Mouse (Mus musculus) midbrain, embryonic 14.5 days (tissue): Measurements from ENCODE around the gene Snx29. TPM values are rescaled to one million over a fixed set of nuclear protein-coding genes. Genes with fewer than 3 reads are reported as not detected.

Experiments
- ATAC-seq: fragments of 200-750 bp; cut with Nextera tagmentation; 2 replicates; pipeline ENCODE4 v1.8.0; 2017; ENCODE audit warnings: moderate number of reproducible peaks, moderate library complexity; ENCODE audit not compliant: low FRiP score, low TSS enrichment
- DNase-seq: peaks from one replicate; pipeline ENCODE4 v3.0.0-alpha.2; 2015
- H3K27ac ChIP-seq: fragments of 300-500 bp; sonication (generic); replicated peaks from 2 replicates; pipeline ENCODE4 v1.5.1; 2014; ENCODE audit warnings: mild to moderate bottlenecking, low read depth, low read length, moderate library complexity
- H3K27me3 ChIP-seq: fragments of 300-500 bp; sonication (generic); 2 replicates; pipeline ENCODE4 v1.6.1; 2014; ENCODE audit warnings: low read length, control low read depth, mixed read lengths; ENCODE audit not compliant: control insufficient read depth, insufficient read depth
- H3K36me3 ChIP-seq: fragments of 300-500 bp; sonication (generic); 2 replicates; pipeline ENCODE4 v1.6.1; 2014; ENCODE audit warnings: low read length, control low read depth; ENCODE audit not compliant: control insufficient read depth, insufficient read depth
- H3K4me1 ChIP-seq: fragments of 300-500 bp; sonication (generic); 2 replicates; pipeline ENCODE4 v1.6.1; 2014; ENCODE audit warnings: mild to moderate bottlenecking, antibody characterized with exemption, low read length, control low read depth; ENCODE audit not compliant: control insufficient read depth, insufficient read depth
- H3K4me2 ChIP-seq: fragments of 300-500 bp; sonication (generic); 2 replicates; pipeline ENCODE4 v1.6.1; 2014; ENCODE audit warnings: mild to moderate bottlenecking, low read length, moderate library complexity
- H3K4me3 ChIP-seq: fragments of 300-500 bp; sonication (generic); replicated peaks from 2 replicates; pipeline ENCODE4 v1.5.1; 2014; ENCODE audit warnings: low read depth, low read length
- H3K9ac ChIP-seq: fragments of 300-500 bp; sonication (generic); replicated peaks from 2 replicates; pipeline ENCODE4 v1.6.1; 2014; ENCODE audit warnings: mild to moderate bottlenecking, low read length, moderate library complexity
- H3K9me3 ChIP-seq: fragments of 300-500 bp; sonication (generic); 2 replicates; pipeline ENCODE4 v1.6.1; 2016; ENCODE audit warnings: low read length, control low read depth, mixed read lengths; ENCODE audit not compliant: control insufficient read depth
- WGBS: fragments of 180-500 bp; shearing (Covaris S2); extraction: QIAGEN DNeasy Blood & Tissue Kit; methylation state at CpG from one replicate; pipeline ENCODE4 v1.1.7; 2014; 5-methylcytosine and 5-hydroxymethylcytosine counted together
- polyA plus RNA-seq: library from polyadenylated mRNA; unstranded; fragments of >200 nt; fragmentation: Nextera tagmentation; extraction: Ambion mirVana; gene quantifications from 2 replicates; pipeline ENCODE4 v1.2.1, GENCODE M21; 2014

Snx29 gene
- polyA plus RNA-seq, 1 experiment from 2014 or later, result 16.1 TPM

DNA sequence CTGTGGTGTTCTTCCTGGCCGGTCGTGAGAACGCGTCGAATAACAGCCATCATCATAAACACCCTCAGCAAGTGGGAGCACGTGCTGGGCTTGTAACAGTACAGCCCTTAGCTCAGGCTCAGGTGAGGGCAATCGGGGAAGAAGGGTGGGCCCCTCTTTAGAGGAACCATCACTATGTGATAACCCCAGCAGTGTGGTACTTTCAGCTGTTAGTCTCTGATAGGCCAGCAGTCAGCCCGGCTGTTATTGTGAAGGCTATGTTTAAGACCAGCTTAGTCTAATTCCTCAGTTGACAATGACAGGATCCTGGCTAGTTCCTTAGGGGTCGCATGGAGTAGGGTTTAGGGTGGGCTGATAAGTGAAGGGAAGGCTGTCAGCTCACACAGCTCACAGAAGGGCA, 362.6 kb downstream of the Snx29 start:
- Histone ChIP-seq H3K4me3 (no peak overlapping the region), H3K9ac (no peak overlapping the region), H3K9me3 (no peaks in the 10 kb centered on the region), H3K4me2 (no peak overlapping the region), H3K4me1 (no peaks in the 10 kb centered on the region), H3K27me3 (no peaks in the 10 kb centered on the region), H3K27ac (no peak overlapping the region), H3K36me3 (no peaks in the 10 kb centered on the region)
- 90% methylated on average over 9 of the region's 9 CpGs for WGBS
- no peak for DNase-seq
- no peak for ATAC-seq

DNA sequence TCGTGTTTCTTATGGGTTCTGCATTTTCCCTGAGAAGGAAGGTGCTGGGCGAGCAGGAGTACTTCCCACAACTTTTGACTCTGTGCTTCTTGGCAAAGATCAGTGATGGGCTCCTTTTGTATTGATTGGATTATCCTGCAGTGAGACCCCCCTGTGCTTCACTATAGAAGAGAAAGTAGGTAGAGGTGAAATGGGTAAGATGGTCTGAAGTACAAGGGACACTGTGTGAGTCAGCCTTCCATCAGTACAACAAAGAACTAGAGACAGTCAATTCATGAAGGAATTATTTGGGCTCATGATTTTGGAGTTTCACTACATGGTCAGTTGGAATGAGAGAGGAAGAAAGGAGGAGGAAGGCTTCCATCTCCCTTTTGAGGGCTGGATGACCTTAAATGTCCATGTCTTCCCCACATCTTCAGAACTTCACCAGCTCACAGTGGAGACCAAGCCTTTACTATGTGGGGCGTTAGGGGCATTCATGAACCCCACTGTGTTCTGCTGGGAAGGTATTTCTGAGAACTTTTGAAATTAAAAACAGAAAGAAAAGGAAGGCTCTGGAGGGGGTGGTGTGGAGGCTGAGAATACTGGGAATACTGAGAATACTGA, 363.1 kb downstream of the Snx29 start:
- H3K27me3 ChIP-seq, result no peaks in the 10 kb centered on the region
- no peaks in the 10 kb centered on the region for H3K4me1 ChIP-seq
- no peak overlapping the region for H3K4me3 ChIP-seq
- no peaks in the 10 kb centered on the region for H3K36me3 ChIP-seq
- no peak overlapping the region for H3K27ac ChIP-seq
- DNase-seq (no peak), ATAC-seq (no peak)
- 81% methylated on average over 3 of the region's 3 CpGs for WGBS
- no peaks in the 10 kb centered on the region for H3K9me3 ChIP-seq
- no peak overlapping the region for H3K4me2 ChIP-seq
- H3K9ac ChIP-seq, result no peak overlapping the region

DNA sequence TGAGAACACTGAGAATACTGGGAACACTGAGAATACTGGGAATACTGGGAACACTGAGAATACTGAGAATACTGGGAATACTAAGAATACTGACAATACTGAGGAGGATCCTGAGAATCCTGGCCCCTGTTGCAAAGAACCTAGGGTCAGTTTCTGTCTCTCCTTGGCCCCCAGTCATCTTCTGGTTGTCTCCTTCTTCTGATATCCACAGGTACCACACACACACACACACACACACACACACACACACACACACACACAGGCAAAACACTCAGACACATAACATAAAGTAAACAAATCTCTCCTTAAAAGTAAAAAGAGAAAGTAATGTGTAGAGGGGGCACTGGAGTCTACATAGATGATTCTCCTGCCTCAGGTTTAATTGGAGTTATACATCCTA, 365.1 kb downstream of the Snx29 start:
- Histone ChIP-seq H3K27ac (no peak overlapping the region), H3K36me3 (no peaks in the 10 kb centered on the region), H3K4me3 (no peak overlapping the region), H3K4me1 (no peaks in the 10 kb centered on the region), H3K9me3 (no peaks in the 10 kb centered on the region), H3K27me3 (no peaks in the 10 kb centered on the region), H3K4me2 (no peak overlapping the region), H3K9ac (no peak overlapping the region)
- DNase-seq (no peak), ATAC-seq (no peak)

DNA sequence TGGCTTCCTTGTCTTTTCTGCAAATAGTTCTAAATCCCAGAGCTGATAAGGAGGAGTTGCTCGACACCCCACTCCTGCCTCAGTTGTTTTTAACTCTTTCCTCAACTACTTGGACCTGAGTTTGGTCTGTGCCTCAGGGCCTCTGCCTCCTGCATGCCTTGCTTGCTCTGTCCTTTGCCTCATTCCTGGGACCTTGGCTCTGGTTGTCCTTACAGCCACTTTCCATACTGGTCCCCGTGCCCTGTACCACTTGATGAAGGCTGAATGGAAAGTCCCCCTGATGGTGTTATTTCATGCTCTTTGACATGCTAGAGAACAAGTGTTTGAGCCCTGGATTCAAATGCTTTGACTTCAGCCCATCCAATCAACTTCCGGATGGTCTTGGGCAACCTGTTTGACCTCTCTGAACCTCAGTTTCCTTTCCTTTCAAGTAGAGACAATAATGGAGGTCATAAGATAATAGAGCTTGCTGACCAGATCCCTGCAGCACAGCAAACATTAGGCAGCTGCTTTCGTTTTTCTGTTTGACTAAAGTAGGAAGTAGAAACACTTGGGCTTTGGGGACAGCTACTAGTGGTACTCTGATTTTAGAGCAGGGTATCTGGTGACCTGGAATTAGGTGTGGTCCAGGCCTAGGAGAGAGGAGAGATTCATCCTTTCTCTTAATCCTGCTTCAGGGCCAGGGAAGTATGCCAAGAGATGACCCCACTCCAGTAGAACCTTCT, 365.7 kb downstream of the Snx29 start:
- Histone ChIP-seq H3K36me3 (no peaks in the 10 kb centered on the region), H3K4me1 (no peaks in the 10 kb centered on the region)
- 79% methylated on average over 4 of the region's 4 CpGs for WGBS

DNA sequence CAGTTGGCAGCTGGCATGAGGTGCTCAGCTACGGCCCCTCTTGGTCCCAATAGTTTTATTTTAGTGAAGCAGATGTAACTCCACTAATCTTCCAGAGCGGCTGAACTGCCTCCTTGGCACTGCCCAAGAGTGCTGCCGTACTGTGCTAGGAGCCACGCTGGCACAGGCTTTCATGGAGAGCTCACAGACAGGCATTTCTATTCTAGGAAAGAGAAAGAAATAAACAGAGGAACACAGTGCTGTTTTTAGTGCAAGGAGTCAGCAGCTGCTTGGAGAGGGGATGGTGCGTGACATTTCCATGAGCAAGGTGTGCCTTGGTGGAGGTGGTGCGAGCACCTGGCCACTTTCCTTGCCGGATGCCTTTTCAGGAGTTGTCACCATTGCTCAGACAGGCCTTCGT, 367.4 kb downstream of the Snx29 start:
- no peaks in the 10 kb centered on the region for H3K4me1 ChIP-seq
- H3K27me3 ChIP-seq, result no peaks in the 10 kb centered on the region
- WGBS, result 89% methylated on average over 8 of the region's 8 CpGs
- H3K4me2 ChIP-seq, result no peak overlapping the region
- H3K36me3 ChIP-seq, result no peaks in the 10 kb centered on the region
- H3K27ac ChIP-seq, result no peak overlapping the region
- no peak overlapping the region for H3K4me3 ChIP-seq
- no peak for DNase-seq
- H3K9ac ChIP-seq, result no peak overlapping the region
- no peak for ATAC-seq
- no peaks in the 10 kb centered on the region for H3K9me3 ChIP-seq

More for the DNA sequence above, 365.7 kb downstream of the Snx29 start:
- Histone ChIP-seq H3K27me3 (no peaks in the 10 kb centered on the region), H3K4me3 (no peak overlapping the region), H3K9me3 (no peaks in the 10 kb centered on the region), H3K9ac (no peak overlapping the region), H3K27ac (no peak overlapping the region), H3K4me2 (no peak overlapping the region)
- DNase-seq, result no peak
- no peak for ATAC-seq

DNA sequence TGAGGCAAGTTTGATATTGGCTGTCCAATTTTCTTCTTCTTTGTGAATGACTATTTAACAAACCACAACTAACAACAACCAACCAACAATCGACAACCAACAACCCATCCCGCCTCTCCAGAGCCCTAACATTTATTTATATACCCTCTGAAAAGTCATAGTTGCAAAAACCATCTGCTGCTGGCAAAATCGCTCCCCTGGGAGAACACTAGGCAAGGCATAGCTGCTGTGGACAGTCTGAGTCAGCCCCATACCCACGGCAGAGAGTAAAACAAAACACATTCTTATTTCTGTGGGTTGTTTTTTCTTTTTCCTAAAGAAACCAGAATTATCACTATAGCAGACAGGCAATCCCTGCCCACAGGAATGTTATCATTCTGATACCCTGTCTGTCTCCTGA, 368.0 kb downstream of the Snx29 start:
- no peaks in the 10 kb centered on the region for H3K27me3 ChIP-seq
- H3K9ac ChIP-seq, result no peak overlapping the region
- H3K4me2 ChIP-seq, result no peak overlapping the region
- 77% methylated on average over 4 of the region's 4 CpGs for WGBS
- DNase-seq (no peak), ATAC-seq (no peak)
- no peaks in the 10 kb centered on the region for H3K4me1 ChIP-seq
- no peak overlapping the region for H3K4me3 ChIP-seq
- H3K27ac ChIP-seq, result no peak overlapping the region
- H3K36me3 ChIP-seq, result no peaks in the 10 kb centered on the region
- H3K9me3 ChIP-seq, result no peaks in the 10 kb centered on the region

DNA sequence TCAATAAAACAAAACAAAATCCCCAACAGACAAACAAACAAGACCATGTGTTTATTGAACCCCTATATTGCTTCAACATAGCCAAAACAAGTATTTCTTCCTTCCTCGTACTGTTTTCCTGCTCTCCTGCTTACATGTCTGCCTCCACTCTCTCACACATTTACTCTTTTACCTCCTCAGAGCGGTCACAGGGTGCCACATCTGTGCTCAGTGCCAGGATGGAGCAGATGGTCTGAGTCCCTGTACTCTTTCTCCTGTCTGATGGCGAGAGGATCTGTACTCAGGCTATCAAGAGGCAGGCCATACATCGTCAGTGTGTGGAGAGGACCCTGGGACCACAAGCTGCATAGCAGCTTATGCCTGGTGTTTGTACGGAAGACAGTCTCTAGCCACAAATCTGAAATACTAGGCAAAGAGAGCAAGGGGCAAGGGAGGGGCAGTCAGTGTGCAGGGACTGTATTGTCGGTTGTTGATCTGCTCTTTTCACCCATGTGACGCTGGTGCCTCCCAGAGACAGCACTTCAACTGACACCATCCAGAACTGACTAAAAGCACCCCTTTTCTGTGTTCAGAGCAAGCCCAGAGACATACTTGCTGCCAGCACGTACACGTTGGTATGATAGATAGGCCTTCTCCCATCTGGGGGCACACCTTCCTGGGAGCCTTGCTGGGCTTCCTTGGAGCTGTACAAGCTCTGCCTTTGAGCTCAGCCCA, 368.9 kb downstream of the Snx29 start:
- ATAC-seq, result 0 out of 2 replicates have a peak, but pooled peaks have one; percentile 27
- WGBS, result 68% methylated on average over 9 of the region's 9 CpGs

DNA sequence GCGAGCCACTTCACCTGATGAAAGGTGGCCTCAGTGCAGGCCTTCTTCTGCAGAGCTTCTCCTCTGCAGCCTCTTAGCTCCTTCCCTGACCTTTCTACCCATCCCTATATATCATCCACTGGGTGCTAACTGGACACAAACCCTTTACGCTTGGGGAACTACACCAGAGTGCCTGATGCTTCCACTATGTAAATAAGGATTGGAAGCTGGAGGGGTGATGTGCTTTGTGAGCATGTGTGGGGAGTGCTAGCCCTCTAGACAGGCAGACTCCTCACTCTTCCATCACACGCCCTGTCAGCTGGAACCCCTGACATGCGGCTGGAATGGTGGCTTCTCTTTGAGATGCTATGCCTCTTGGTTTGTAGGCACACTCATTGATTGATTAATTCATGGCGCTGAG, 370.0 kb downstream of the Snx29 start:
- no peak overlapping the region for H3K4me2 ChIP-seq
- H3K27ac ChIP-seq, result no peak overlapping the region
- H3K4me1 ChIP-seq, result no peaks in the 10 kb centered on the region
- no peaks in the 10 kb centered on the region for H3K27me3 ChIP-seq
- no peaks in the 10 kb centered on the region for H3K36me3 ChIP-seq
- no peaks in the 10 kb centered on the region for H3K9me3 ChIP-seq
- WGBS, result 74% methylated on average over 5 of the region's 5 CpGs
- no peak for ATAC-seq
- no peak overlapping the region for H3K9ac ChIP-seq
- H3K4me3 ChIP-seq, result no peak overlapping the region
- DNase-seq, result no peak

More for the DNA sequence above, 368.9 kb downstream of the Snx29 start:
- no peak overlapping the region for H3K27ac ChIP-seq
- no peaks in the 10 kb centered on the region for H3K9me3 ChIP-seq
- DNase-seq, result no peak
- no peaks in the 10 kb centered on the region for H3K4me1 ChIP-seq
- no peaks in the 10 kb centered on the region for H3K27me3 ChIP-seq
- no peak overlapping the region for H3K4me2 ChIP-seq
- H3K4me3 ChIP-seq, result no peak overlapping the region
- no peak overlapping the region for H3K9ac ChIP-seq
- no peaks in the 10 kb centered on the region for H3K36me3 ChIP-seq
